Mouse (Mus musculus) intestine, embryonic 16.5 days (tissue): ENCODE measurements around the gene Ccdc162. TPM values are rescaled to one million over a fixed set of nuclear protein-coding genes. Genes with fewer than 3 reads are reported as not detected.
"Not testable (repeated sequence)": the region's sequence is repeated elsewhere in the genome, so short reads cannot be mapped to it uniquely, and the experiment has no call there.

Source experiments
- ATAC-seq: fragments of 200-750 bp; cut with Nextera tagmentation; 2 replicates; pipeline ENCODE4 v1.8.0; 2017; ENCODE audit warnings: moderate TSS enrichment, moderate library complexity
- H3K27ac ChIP-seq: fragments of 300-500 bp; sonication (generic); 2 replicates; pipeline ENCODE4 v1.5.1; 2014; ENCODE audit warnings: mild to moderate bottlenecking, low read length
- H3K27me3 ChIP-seq: fragments of 300-500 bp; sonication (generic); replicated peaks from 2 replicates; pipeline ENCODE4 v1.6.1; 2014; ENCODE audit warnings: low read length, control low read depth, mixed read lengths; ENCODE audit not compliant: control insufficient read depth, insufficient read depth
- H3K36me3 ChIP-seq: fragments of 300-500 bp; sonication (generic); 2 replicates; pipeline ENCODE4 v1.6.1; 2014; ENCODE audit warnings: low read length, control low read depth; ENCODE audit not compliant: control insufficient read depth, insufficient read depth
- H3K4me1 ChIP-seq: fragments of 300-500 bp; sonication (generic); 2 replicates; pipeline ENCODE4 v1.6.1; 2014; ENCODE audit warnings: low read length, control low read depth, mixed read lengths; ENCODE audit not compliant: control insufficient read depth, insufficient read depth
- H3K4me2 ChIP-seq: fragments of 300-500 bp; sonication (generic); 2 replicates; pipeline ENCODE4 v1.6.1; 2014; ENCODE audit warnings: low read depth, low read length, control low read depth
- H3K4me3 ChIP-seq: fragments of 300-500 bp; sonication (generic); 2 replicates; pipeline ENCODE4 v1.5.1; 2014; ENCODE audit warnings: mild to moderate bottlenecking, low read length
- H3K9ac ChIP-seq: fragments of 300-500 bp; sonication (generic); 2 replicates; pipeline ENCODE4 v1.6.1; 2014; ENCODE audit warnings: low read depth, low read length
- H3K9me3 ChIP-seq: fragments of 300-500 bp; sonication (generic); 2 replicates; pipeline ENCODE4 v1.6.1; 2016; ENCODE audit warnings: low read length, control low read depth; ENCODE audit not compliant: control insufficient read depth
- WGBS: fragments of 180-500 bp; shearing (Covaris S2); extraction: QIAGEN DNeasy Blood & Tissue Kit; methylation state at CpG from one replicate; pipeline ENCODE4 v1.1.7; 2014; 5-methylcytosine and 5-hydroxymethylcytosine counted together
- polyA plus RNA-seq: library from polyadenylated mRNA; unstranded; fragments of >200 nt; fragmentation: Nextera tagmentation; extraction: Ambion mirVana; gene quantifications from 2 replicates; pipeline ENCODE4 v1.2.1, GENCODE M21; 2015

The Ccdc162 gene
- polyA plus RNA-seq, 1 experiment from 2014 or later = 1.0 TPM

DNA sequence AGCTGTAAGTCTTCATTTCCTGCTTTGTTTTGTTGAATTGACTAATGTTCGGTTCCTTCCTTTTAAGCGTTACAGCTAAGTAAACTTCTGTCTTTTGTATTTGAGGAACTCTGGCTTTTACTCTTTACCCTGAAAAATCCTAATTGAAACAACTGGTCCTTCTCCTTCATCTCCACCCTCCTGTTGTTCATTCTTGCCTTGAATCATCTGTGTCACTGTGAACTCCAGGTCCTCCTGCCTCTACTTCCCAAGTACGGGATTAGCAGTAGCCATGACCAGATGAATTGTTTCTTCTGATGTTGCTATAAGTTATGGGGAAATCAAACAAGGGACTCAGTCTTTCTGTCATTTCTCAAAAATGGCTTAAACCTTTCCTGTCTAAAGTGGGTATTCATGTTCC, 193.0 kb downstream of the Ccdc162 start:
- Histone ChIP-seq H3K36me3 (no peaks in the 10 kb centered on the region), H3K9me3 (no peaks in the 10 kb centered on the region), H3K4me2 (no peak overlapping the region), H3K4me1 (peaks cover 16% of the 10 kb centered on the region), H3K27me3 (no peaks in the 10 kb centered on the region), H3K9ac (no peak overlapping the region), H3K4me3 (no peak overlapping the region), H3K27ac (no peak overlapping the region)
- ATAC-seq = no peak
- 49% methylated on average over 3 of the region's 3 CpGs for WGBS

DNA sequence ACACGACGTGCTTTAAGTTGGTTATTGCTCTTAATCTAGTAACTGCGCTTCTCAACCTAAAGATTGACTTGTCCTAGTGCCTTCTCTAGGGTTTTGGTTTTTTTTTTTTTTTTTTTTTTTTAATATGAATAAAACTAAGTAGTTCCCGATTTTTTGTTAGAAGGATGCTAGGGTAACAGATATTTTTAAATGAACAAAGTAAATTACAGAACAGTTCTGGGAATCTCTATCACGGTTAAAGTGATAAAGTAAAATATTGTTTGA, 196.1 kb downstream of the Ccdc162 start:
- peaks cover 16% of the 10 kb centered on the region for H3K4me1 ChIP-seq
- H3K4me3 ChIP-seq = peak overlapping the region; percentile 95
- H3K27ac ChIP-seq = peak overlapping the region; percentile 96
- no peaks in the 10 kb centered on the region for H3K27me3 ChIP-seq
- peak overlapping the region; percentile 86 for H3K4me2 ChIP-seq
- H3K9me3 ChIP-seq = no peaks in the 10 kb centered on the region
- ATAC-seq = no peak
- peak overlapping the region; percentile 98 for H3K9ac ChIP-seq
- no peaks in the 10 kb centered on the region for H3K36me3 ChIP-seq
- 2% methylated on average over 5 of the region's 5 CpGs for WGBS

DNA sequence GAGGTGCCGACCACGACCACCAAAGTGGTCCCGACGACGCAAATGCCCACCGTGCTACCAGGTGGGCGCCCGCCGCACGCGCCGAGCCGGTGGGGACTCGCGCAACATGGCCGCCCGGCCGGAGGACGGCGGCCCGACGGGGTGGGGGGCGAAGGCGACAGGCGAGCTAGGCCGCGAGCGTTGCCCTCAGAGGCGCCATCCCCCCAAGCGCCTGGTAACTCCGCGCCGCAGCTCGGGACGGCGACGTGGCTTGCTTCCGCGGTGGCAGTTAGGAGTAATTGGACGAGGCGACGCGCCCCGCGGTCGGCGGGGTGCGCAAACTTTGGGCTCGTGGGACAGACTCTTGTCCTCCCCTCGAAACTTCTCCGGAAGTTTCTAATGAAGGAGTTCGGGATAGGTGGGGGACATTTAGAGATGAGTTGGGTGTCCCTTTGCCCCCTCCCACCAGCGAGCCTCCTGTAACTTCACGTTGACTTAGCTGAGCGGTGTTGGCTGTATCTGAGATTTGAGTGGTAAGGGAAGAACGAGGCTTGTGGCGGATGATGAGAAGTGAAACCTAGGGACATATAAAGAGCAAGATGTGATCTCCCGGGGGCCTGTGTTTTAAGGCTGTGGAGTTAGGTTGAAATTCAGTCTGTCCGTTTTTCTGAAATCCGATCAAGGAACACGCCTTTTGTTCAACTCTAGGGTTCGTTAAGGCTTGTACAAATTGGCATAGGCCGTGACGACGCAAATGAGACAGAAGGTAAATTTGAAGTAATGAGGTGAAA, 196.6 kb downstream of the Ccdc162 start:
- peak overlapping the region; percentile 98 for H3K9ac ChIP-seq

GRCm38 (mm10) chr10:41518981-41519618, 197.3 kb downstream of the Ccdc162 start, which contains the start of gene Cd164:
Gene Cd164 (plus strand): TSS chr10:41519414.
- ATAC-seq = peak; percentile 96
- H3K27me3 ChIP-seq = no peaks in the 10 kb centered on the region
- peak within 1 kb of the TSS; percentile 98 for H3K9ac ChIP-seq
- H3K27ac ChIP-seq = peak within 1 kb of the TSS; percentile 96
- peaks cover 16% of the 10 kb centered on the region for H3K4me1 ChIP-seq
- H3K4me2 ChIP-seq = peak within 1 kb of the TSS; percentile 80
- under 1% methylated on average over 61 of the region's 69 CpGs for WGBS
- no peaks in the 10 kb centered on the region for H3K36me3 ChIP-seq
- H3K9me3 ChIP-seq = no peaks in the 10 kb centered on the region
- peak within 1 kb of the TSS; percentile 95 for H3K4me3 ChIP-seq

More for the DNA sequence above, 196.6 kb downstream of the Ccdc162 start:
- Histone ChIP-seq H3K4me2 (peak overlapping the region; percentile 80), H3K27me3 (no peaks in the 10 kb centered on the region), H3K27ac (peak overlapping the region; percentile 96), H3K4me3 (peak overlapping the region; percentile 95), H3K4me1 (peaks cover 16% of the 10 kb centered on the region), H3K36me3 (no peaks in the 10 kb centered on the region), H3K9me3 (no peaks in the 10 kb centered on the region)
- WGBS = under 1% methylated on average over 65 of the region's 65 CpGs
- ATAC-seq = peak; percentile 52

DNA sequence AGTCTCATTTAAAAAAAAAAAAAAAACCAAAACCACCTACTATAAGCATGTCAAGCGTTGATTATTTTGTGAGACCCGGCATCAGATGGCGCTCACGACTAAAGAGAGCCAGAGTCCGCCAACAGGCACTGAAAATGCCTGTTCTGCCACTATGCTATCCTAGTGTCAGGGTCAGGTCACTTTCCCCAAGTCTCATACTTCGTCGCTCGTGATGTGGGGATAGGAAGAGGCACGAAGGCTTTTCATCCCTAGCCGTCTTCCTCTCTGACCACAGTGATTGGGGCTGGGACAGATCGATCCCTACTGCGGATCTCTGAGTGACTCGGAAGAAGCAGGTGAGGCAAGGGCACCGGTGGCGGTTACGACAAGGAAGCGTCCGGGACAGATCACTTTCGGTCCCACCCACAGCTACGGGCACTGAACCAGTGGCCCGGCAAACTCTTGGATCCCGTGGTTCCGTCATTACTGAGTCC, 197.9 kb downstream of the Ccdc162 start:
- H3K27ac ChIP-seq = peak overlapping the region; percentile 96
- H3K9me3 ChIP-seq = no peaks in the 10 kb centered on the region
- peak; percentile 81 for ATAC-seq
- no peaks in the 10 kb centered on the region for H3K36me3 ChIP-seq
- WGBS = under 1% methylated on average over 23 of the region's 23 CpGs
- H3K27me3 ChIP-seq = no peaks in the 10 kb centered on the region
- peak overlapping the region; percentile 98 for H3K9ac ChIP-seq
- peaks cover 14% of the 10 kb centered on the region for H3K4me1 ChIP-seq
- H3K4me2 ChIP-seq = peak overlapping the region; percentile 80
- H3K4me3 ChIP-seq = peak overlapping the region; percentile 95

DNA sequence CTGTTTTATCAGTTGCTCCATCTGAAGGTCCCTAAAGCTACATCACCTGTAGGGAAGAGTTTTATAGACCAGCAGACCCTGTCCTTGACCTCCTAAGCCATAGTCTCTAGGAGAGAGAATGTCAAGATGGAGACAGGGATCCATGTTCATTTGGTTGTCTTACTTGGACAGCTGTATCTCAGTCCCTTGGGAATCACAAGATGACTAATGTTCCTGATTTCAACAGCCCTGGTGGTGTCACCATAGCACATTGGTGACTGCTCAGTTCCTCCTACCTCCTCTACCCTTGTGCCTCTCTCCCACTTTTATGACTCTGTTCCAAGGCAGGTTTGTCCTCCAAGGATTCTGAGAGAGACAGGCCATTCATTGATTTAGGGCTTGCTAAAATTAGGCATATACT, 201.5 kb downstream of the Ccdc162 start:
- Histone ChIP-seq H3K9ac (no peak overlapping the region), H3K4me2 (no peak overlapping the region), H3K9me3 (no peaks in the 10 kb centered on the region), H3K27me3 (no peaks in the 10 kb centered on the region), H3K36me3 (no peaks in the 10 kb centered on the region), H3K27ac (no peak overlapping the region), H3K4me1 (no peaks in the 10 kb centered on the region), H3K4me3 (no peak overlapping the region)
- no peak for ATAC-seq

- no peak overlapping the region for H3K4me2 ChIP-seq
- ATAC-seq = no peak
- no peaks in the 10 kb centered on the region for H3K9me3 ChIP-seq
- H3K4me3 ChIP-seq = no peak overlapping the region
- no peaks in the 10 kb centered on the region for H3K36me3 ChIP-seq
- H3K9ac ChIP-seq = no peak overlapping the region
- no peaks in the 10 kb centered on the region for H3K27me3 ChIP-seq
- no peak overlapping the region for H3K27ac ChIP-seq
- no peaks in the 10 kb centered on the region for H3K4me1 ChIP-seq
- WGBS = 83% methylated on average over 4 of the region's 4 CpGs
Measured at GRCm38 (mm10) chr10:41514301-41514700, 202.1 kb downstream of the Ccdc162 start.

DNA sequence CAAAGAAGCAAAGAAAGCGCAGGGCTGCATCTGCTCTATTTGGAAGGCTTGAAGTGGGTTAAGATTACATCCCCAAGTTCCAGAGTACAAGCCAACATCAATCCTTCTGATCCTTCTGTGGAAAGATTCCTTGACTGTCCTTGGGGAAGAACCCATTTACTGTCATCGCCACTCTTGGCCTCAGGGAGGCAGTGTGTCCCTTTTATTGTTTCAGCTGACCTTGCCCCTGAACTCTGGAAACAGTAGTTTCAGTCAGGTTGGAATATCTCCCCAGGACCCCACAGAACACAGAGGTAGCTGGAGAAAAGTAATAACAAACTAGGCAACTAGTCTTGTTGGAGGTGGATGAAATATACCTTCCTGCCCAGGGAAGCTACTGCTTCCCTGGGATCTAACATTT, 207.3 kb downstream of the Ccdc162 start:
- Histone ChIP-seq H3K36me3 (no peaks in the 10 kb centered on the region), H3K4me3 (no peak overlapping the region), H3K27ac (no peak overlapping the region), H3K4me2 (no peak overlapping the region), H3K9ac (no peak overlapping the region), H3K27me3 (no peaks in the 10 kb centered on the region), H3K4me1 (no peaks in the 10 kb centered on the region), H3K9me3 (no peaks in the 10 kb centered on the region)
- ATAC-seq = no peak
- 36% methylated on average over 2 of the region's 2 CpGs for WGBS

- not testable (repeated sequence) for H3K36me3 ChIP-seq
Measured at GRCm38 (mm10) chr10:41505446-41505845, 211.0 kb downstream of the Ccdc162 start.

More at GRCm38 (mm10) chr10:41505446-41505845, 211.0 kb downstream of the Ccdc162 start:
- WGBS = 6% methylated on average over 3 of the region's 3 CpGs
- ATAC-seq = peak; percentile 64
- H3K4me3 ChIP-seq, H3K4me1 ChIP-seq, H3K27me3 ChIP-seq, H3K27ac ChIP-seq, H3K4me2 ChIP-seq, H3K9me3 ChIP-seq, H3K9ac ChIP-seq: not testable (repeated sequence)
